Mouse (Mus musculus) erythroblast, embryonic 14.5 days (primary cell): ENCODE results near the gene Eif2b2. TPM values are rescaled to one million over a fixed set of nuclear protein-coding genes. Genes with fewer than 3 reads are reported as not detected.
A peak's percentile ranks its signal among the peaks of the same experiment; 100 is the strongest.

Source experiments
- H3K27me3 ChIP-seq: 2 replicates; pipeline ENCODE4 v1.6.1; 2012; ENCODE audit warnings: inconsistent platforms; ENCODE audit not compliant: control insufficient read depth
- H3K36me3 ChIP-seq: 2 replicates; pipeline ENCODE4 v1.6.1; 2012; ENCODE audit warnings: mild to moderate bottlenecking, inconsistent platforms; ENCODE audit not compliant: control insufficient read depth
- H3K4me1 ChIP-seq: 2 replicates; pipeline ENCODE4 v1.6.1; 2012; ENCODE audit warnings: inconsistent platforms; ENCODE audit not compliant: control insufficient read depth
- H3K4me3 ChIP-seq: replicated peaks from 2 replicates; pipeline ENCODE3; 2012; ENCODE audit warnings: moderate library complexity, mild to moderate bottlenecking, inconsistent platforms
- H3K9me3 ChIP-seq: 2 replicates; pipeline ENCODE4 v1.6.1; 2012; ENCODE audit warnings: low read length, inconsistent platforms, mixed read lengths; ENCODE audit not compliant: control insufficient read depth
- GATA1 ChIP-seq: IDR thresholded peaks from 2 replicates; pipeline ENCODE4 v1.6.1; 2012; ENCODE audit warnings: low read length, inconsistent platforms, mixed read lengths
- TAL1 ChIP-seq: IDR thresholded peaks from 3 replicates; pipeline ENCODE4 v1.6.1; 2012; ENCODE audit warnings: low read length, inconsistent platforms, mixed read lengths
- polyA plus RNA-seq: library from polyadenylated mRNA; stranded (reverse); fragments of >175 nt; gene quantifications from 2 replicates; pipeline ENCODE4 v1.2.3, GENCODE M21; 2012

Gene Eif2b2
- polyA plus RNA-seq, result 18.6 and 27.3 TPM in 2 replicates

GRCm38 (mm10) chr12:85219236-85219904 lies at the start of gene Eif2b2:
Eif2b2 (plus strand) TSS chr12:85219481.
- TF ChIP-seq TAL1 (no peak), GATA1 (no peak)
- H3K4me1 ChIP-seq, result peaks cover 30% of the 10 kb centered on the region
- H3K4me3 ChIP-seq, result peak within 1 kb of the TSS; percentile 74
- H3K36me3 ChIP-seq, result peaks cover 38% of the 10 kb centered on the region
- no peaks in the 10 kb centered on the region for H3K9me3 ChIP-seq
- no peaks in the 10 kb centered on the region; the same call in 1 of the 2 replicates for H3K27me3 ChIP-seq

GRCm38 (mm10) chr12:85169877-85170276 lies 49.4 kb upstream of the Eif2b2 start:
- peaks cover 5% of the 10 kb centered on the region for H3K4me1 ChIP-seq
- TF ChIP-seq GATA1 (no peak), TAL1 (no peak)
- no peak overlapping the region for H3K4me3 ChIP-seq
- H3K9me3 ChIP-seq, result no peaks in the 10 kb centered on the region
- peaks cover 7% of the 10 kb centered on the region for H3K27me3 ChIP-seq
- no peaks in the 10 kb centered on the region for H3K36me3 ChIP-seq

GRCm38 (mm10) chr12:85170284-85170947 lies 48.9 kb upstream of the Eif2b2 start:
- Histone ChIP-seq H3K36me3 (no peaks in the 10 kb centered on the region), H3K4me1 (peaks cover 5% of the 10 kb centered on the region), H3K9me3 (no peaks in the 10 kb centered on the region), H3K4me3 (no peak overlapping the region), H3K27me3 (peaks cover 13% of the 10 kb centered on the region)
- no peak for TF ChIP-seq GATA1
- TF ChIP-seq TAL1, result no peak

GRCm38 (mm10) chr12:85170948-85171307 lies 48.4 kb upstream of the Eif2b2 start:
- no peak for TF ChIP-seq GATA1
- TF ChIP-seq TAL1, result no peak
- peaks cover 18% of the 10 kb centered on the region for H3K27me3 ChIP-seq

GRCm38 (mm10) chr12:85174016-85174415 lies 45.3 kb upstream of the Eif2b2 start:
- H3K27me3 ChIP-seq, result peaks cover 38% of the 10 kb centered on the region

More at GRCm38 (mm10) chr12:85170948-85171307, 48.4 kb upstream of the Eif2b2 start:
- Histone ChIP-seq H3K4me1 (peaks cover 5% of the 10 kb centered on the region), H3K4me3 (no peak overlapping the region), H3K9me3 (no peaks in the 10 kb centered on the region), H3K36me3 (no peaks in the 10 kb centered on the region)

GRCm38 (mm10) chr12:85175087-85175675 lies 44.1 kb upstream of the Eif2b2 start:
- Histone ChIP-seq H3K4me3 (no peak overlapping the region), H3K9me3 (no peaks in the 10 kb centered on the region), H3K27me3 (peaks cover 46% of the 10 kb centered on the region), H3K36me3 (no peaks in the 10 kb centered on the region), H3K4me1 (peaks cover 9% of the 10 kb centered on the region)
- TF ChIP-seq GATA1, result no peak
- no peak for TF ChIP-seq TAL1

More at GRCm38 (mm10) chr12:85174016-85174415, 45.3 kb upstream of the Eif2b2 start:
- Histone ChIP-seq H3K4me1 (peaks cover 14% of the 10 kb centered on the region), H3K9me3 (no peaks in the 10 kb centered on the region), H3K4me3 (no peak overlapping the region), H3K36me3 (no peaks in the 10 kb centered on the region)
- no peak for TF ChIP-seq GATA1
- TF ChIP-seq TAL1, result no peak

- no peaks in the 10 kb centered on the region for H3K36me3 ChIP-seq
- no peaks in the 10 kb centered on the region for H3K9me3 ChIP-seq
- peaks cover 9% of the 10 kb centered on the region for H3K4me1 ChIP-seq
- H3K27me3 ChIP-seq, result peaks cover 56% of the 10 kb centered on the region
- TF ChIP-seq GATA1 (no peak), TAL1 (no peak)
- no peak overlapping the region for H3K4me3 ChIP-seq
Measured at GRCm38 (mm10) chr12:85175926-85176845, 43.1 kb upstream of the Eif2b2 start.

- TF ChIP-seq GATA1 (no peak), TAL1 (no peak)
- Histone ChIP-seq H3K4me3 (peak overlapping the region; percentile 45), H3K36me3 (no peaks in the 10 kb centered on the region), H3K4me1 (peaks cover 9% of the 10 kb centered on the region), H3K27me3 (peaks cover 64% of the 10 kb centered on the region), H3K9me3 (no peaks in the 10 kb centered on the region)
Measured at GRCm38 (mm10) chr12:85176846-85177523, 42.3 kb upstream of the Eif2b2 start.
